Mouse (Mus musculus) activated CD4-positive, CD25-positive, alpha-beta regulatory T cell, adult 4 months (primary cell): ENCODE data around the gene Ldb2. TPM values are rescaled to one million over a fixed set of nuclear protein-coding genes. Genes with fewer than 3 reads are reported as not detected.

Source experiments
- ATAC-seq: one replicate; pipeline ENCODE4 v1.8.0; 2017
- polyA plus RNA-seq, 2 experiments: library from polyadenylated mRNA; unstranded; fragments of 100-300 nt; shearing (Covaris generic); gene quantifications; one replicate each; pipeline ENCODE4 v1.2.1; 2017

The Ldb2 gene
- polyA plus RNA-seq, result not detected

DNA sequence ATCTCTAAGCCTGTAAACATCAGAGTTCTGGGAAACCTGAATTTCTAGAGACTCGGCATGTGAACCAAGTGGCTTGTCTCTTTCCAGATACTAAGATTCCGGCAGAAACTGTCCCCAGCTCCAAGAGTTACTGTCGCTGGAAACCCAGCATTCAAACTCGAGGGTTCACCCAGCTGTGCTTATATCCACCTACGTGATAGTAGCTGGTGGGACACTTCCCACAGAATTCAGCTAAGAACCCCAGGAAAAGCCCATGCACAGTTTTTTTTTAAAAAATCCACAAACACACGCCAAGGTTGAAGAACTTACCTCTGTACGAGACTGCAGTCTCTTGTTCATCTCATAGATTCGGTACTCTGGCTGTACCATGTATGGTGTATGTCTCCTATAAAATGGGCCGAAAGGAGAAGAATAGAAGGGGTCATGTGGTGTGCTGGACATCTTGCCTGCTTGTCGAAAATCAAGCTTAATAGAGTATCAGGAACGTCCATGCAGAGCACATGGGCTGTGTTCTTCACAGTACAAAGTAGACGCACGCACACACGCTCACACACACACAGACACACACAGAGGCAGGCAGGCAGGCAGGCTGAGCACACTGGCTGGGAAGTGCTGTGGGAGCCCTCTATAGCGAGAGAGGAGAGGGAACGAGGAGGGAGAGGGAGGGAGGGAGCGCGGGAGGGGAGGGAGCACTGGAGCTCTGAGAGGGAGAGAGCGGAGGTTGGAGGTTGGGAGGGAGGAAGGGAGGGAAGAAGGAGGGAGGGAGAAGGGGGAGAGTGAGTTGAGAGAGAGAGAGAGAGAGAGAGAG, at the start of gene Ldb2:
Ldb2 (minus strand) TSS at position 628 of the 808 bp plus-strand sequence.
- no peak for ATAC-seq

DNA sequence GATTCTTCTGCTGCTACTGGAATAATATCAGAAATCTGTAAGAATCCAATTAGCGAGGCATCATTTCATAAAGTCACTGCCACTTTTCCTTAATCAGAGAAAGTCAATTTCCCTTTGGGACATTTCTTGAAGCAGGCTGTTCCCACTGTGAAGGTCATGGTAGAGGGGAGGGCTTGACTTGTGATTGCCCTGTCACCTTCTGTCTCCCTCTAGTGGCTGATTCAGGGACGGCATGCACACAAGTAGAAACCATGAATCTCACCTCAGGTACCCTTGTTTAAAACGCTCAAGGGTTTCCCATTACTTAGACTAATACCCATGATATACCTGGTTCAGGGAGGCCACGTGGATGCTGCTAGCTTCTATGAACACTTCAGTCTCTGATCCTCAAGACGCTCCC, 31.8 kb upstream of the Ldb2 start:
- ATAC-seq, result no peak

DNA sequence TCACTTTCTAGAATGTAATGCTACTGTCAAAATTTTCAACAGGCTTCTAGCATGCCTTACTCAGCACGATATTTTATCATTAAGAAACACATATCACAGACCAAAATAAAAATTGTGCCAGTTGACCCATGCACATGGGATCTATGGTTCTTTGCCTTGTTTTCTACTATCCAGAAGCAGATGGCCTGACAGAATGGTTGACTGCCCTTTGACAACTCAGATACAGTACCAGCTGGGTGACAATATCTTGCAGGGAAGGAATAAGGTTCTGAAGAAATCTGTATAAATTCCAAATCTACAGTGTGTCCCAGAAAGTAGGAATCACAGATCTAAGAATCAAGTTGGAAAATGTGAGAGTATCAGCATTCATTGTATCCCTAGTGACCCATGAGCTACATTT, 16.0 kb upstream of the Ldb2 start:
- ATAC-seq, result no peak

DNA sequence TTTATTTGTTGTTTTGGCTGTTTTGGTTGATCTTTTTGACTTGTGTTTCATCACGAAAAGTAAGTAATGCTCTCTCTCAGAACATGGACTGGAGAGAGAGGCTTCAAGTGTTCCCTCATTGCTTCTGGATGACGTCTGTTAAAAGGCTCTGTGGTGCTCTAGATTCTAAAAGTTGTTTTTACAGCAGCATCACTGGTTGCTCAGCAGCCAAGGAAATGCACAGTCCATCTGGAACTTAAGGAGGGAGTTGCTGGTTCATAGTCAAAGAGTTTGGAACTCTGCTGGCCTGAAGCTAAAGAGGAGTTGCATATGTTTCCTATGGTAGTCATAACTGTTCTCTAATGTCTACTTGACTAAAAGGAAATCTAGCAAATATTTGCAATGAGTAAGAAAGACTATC, 6.5 kb upstream of the Ldb2 start:
- ATAC-seq, result no peak

DNA sequence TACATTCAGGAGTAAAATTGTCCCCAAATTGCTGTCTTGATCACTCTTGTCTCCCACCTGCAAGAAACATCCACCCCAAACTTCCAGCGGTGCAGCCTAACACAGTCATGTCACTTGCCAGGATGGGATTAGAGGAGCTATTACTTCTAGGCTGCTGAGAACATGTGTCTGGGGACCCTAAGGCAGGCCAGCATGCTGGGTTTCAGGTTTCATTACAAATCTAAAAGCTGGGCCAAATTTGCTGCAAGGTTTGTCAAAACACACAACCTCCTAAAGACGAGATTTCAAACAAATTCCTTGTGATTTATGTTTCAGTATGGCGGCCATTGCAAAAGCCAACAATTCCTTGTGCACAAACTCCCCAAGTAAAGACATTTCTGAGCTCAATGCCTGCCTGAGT, 1.6 kb upstream of the Ldb2 start:
- ATAC-seq, result no peak

DNA sequence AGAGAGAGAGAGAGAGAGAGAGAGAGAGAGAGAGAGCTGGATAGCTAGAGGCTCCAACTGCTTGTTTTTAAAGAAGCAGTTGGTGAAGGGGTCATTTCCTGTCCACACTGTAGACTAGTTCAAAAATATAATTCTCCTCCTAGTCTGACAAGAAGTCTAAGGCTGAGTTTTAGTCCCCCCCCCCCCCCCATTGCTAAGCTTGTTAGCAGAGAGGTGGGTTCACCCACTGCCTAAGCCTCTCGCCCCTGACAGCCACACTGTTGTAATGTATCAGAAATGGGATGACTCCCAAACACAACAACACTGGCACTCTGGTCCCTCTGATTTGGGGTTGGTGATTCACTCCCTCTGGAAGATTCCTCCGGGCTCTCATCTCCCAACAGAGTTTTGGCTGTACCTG, 381 bp upstream of the Ldb2 start:
- ATAC-seq, result no peak

DNA sequence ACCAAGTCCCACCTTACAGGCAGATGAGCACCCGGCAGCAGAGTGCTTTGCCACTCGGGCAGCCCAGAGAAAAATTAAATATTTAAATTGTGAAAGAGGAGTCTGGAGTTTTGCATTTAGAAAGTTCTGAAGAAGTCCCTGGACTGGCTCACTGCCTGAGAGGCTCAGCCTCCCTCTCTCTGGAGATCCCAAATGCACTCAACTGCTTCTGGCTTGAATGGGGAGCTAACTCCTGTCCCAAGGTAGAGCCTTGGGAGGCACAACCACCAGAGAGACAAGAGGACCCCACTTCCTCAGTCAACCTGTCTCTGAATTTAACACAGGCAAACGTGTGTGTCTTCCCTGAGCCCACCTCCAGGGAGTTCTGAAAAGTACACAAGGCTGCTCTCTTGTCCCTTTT, 987 bp downstream of the Ldb2 start:
- no peak for ATAC-seq

DNA sequence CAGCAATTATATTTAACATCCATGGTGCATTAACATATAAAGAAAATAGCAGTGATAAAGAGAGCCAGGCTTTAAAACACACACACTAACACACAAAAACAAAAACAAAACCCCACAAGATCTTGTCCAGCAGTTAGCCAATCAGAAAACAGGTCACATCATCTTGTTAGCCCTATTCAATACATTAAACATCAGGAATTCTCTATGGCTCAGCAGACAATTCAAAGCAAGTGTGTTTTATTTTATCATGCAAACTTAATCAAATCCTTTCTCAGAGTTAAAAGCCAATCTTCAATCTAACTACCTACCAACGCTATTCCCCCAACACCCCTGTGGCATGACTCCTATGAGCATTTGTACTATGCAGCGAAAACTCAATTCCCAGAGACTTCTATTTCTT, 1.4 kb downstream of the Ldb2 start:
- no peak for ATAC-seq

DNA sequence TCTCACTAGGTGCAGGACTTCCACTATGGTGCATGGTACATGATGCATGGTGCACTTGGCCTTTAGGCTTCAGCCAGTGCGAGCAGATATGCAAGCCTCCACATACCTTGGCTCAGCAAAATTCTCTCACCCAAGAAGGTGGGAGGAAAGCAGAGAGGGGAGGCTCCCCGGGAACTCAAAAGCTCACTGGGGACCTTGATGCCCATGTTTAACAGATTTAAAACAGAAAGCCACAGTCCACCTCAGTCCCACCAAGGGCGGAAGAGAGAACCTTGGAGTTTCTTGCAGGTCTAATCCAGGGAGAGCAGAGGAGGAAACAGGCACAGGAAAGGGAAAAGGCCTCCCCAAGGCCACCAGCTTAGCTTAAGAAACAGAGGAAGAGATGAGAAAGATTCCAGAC, 14.9 kb downstream of the Ldb2 start:
- ATAC-seq, result no peak

DNA sequence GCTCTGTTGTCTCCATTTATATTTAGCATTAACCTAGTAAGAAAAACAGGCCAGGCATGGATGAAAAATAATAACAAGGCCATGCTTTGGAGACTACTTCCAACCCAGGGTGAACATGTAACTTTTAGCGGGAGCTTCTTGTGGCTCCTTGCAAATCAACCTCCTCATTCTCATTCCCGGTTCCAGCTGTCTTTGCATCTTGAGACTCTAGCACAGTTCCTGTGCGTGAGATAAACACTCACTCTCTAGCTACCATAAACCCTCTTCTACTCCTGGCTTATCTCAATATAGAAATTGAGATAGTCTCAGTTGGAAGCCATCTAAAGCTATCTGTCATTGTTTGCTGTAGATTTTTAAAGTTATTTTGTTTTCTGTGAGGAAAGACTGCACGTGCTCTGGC, 20.1 kb downstream of the Ldb2 start:
- no peak for ATAC-seq

DNA sequence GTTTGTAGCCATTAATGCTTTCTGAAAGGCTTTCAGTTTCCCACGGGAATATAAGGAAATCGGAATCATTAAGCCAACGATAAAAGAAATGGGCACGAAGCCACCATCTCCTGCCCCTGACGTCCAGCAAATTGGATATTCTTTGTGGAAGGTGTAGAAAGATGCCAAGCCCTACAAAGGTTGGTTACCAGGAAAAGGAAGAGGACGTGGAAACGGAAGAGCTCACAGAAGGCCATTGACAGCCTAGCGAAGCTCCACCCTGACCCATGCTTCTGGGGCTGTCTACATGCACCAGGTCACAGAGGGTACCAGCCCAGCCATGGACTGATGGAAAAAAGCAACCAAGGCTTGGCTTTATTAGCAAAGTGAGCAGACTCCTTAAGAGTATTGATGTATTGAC, 31.0 kb downstream of the Ldb2 start:
- no peak for ATAC-seq

DNA sequence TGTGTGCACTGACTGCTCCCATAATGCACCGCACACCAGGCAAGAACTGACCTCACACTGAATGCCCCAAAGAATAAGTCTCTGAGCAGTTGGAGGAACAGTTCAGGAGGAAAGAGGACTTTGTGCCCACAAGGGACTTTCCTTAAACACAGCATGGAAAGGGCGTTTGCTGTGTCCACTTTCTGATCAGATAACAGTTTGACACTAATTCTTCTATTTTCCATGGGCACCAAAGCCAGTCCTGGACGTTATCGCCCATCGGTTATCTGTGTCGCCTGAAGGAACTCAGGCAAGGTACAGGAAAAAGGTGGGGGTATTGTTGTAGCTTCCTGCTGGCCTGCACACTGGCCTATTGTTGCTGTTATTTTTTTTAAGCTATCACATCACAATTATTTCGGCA, 34.6 kb downstream of the Ldb2 start:
- ATAC-seq, result no peak

DNA sequence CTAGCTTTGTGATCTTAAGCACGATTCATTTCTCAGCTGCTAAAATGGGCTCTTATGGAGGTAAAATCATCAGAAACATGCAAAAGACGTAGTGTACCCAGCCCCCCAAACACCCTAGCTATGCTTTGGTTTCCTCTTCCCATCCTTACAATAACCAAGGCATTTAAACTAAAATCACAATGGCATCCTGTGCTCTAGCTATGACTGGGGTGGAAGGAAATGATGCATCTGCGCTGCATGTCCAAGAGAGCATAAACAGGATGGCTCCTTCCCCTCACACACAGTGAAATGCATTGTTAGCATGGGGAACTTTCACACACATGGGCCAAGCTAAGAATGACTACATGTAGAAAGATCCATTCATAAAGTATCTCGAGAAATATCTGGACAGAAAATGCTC, 40.3 kb downstream of the Ldb2 start:
- no peak for ATAC-seq

DNA sequence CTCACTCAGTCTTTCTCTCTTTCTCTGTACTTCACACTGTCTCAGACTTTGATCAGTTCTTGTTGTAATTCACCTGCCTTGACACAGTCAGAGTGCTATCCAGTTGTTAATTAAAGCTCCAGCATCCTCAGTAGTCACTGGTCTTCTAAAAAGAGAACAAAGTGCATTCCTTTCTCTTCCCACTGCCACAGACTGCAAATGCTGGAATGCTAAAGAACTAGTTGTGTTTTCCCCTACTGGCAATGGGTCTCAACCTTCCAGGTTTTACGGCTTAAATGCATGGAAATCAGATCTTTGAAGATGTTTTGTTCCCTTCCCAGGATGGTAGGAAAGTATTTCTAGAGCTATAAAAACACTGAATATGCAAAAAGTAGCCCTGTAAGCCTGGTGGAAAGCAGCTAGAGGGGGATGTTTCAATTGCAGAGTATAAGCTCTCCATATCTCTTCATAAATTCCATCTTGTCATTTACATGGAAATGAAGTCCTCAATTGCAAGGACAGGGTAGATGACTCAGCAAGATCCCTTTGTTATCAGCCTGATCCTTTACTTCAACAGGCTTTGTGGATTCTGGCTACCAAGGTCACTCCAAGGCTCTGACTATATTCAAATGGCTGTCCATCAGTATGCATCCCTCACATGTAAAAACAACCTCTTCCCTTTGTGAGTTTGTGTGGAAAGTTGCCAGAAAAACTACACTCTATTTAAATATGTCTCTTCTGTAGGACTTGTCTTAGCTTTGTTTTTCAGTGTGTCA, 45.1 kb downstream of the Ldb2 start:
- no peak for ATAC-seq

DNA sequence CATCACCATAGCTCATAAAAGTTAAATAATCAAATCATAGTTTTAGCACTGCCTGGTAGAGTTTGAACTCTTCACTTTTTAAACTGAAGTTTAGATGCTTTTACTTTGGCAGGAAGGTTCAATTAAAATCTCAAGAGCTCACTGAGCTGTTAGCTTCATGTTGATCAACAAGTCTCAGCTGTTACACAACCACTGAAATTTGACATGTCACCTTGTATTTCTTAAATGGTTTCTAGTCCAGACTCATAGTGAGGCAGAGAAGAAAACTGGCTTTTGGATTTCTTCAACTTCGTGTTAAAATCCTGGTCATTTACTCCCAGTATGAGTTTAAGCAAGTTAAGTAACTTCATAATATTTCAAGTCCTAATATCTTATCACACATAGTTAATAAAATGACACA, 53.8 kb downstream of the Ldb2 start:
- ATAC-seq, result no peak

DNA sequence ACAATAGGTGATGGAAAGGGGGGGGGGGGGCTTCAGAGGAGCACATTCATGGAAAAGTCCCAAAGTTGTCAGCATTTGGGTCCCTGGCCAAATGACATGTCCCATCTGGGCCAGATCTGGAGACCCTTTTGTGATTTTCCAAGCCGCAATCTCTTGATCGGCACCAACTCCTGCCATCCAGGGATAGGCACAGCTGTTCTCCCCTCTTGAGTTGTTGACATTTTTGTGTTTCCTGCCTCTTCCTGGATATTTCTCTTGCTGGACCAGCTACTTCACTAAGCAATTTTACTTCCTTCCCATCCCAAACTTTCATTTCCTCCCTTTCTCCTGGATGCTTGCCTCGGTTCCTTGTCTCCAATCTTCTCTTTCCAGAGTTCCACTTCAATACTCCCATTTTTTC, 63.1 kb downstream of the Ldb2 start:
- no peak for ATAC-seq

DNA sequence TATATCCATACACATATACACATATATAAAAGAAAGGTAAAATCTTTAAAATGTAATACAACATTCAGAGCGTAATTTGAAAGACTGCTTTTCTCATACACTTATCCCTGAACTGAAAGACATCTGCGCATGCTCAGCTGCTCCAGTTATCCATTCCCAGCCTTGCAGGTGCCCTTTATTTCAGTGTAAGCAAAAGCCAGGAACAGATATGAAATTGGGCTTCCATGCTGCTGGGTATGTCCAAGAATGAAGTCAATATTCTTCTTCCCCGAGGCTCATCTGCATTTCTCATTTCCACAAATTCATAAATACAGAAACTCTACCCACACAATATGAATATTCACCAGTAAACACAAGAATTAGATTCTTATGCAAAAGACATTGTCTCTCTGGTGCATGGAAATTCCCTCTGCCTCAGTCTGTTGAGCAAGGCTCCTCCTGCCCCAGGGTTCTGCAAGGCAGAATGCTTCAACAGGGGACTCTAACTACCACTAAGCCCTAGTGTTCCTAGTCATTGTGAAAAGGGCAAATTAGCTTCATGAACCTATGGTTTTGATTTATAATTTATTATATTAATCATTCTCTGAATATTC, 65.3 kb downstream of the Ldb2 start:
- no peak for ATAC-seq

DNA sequence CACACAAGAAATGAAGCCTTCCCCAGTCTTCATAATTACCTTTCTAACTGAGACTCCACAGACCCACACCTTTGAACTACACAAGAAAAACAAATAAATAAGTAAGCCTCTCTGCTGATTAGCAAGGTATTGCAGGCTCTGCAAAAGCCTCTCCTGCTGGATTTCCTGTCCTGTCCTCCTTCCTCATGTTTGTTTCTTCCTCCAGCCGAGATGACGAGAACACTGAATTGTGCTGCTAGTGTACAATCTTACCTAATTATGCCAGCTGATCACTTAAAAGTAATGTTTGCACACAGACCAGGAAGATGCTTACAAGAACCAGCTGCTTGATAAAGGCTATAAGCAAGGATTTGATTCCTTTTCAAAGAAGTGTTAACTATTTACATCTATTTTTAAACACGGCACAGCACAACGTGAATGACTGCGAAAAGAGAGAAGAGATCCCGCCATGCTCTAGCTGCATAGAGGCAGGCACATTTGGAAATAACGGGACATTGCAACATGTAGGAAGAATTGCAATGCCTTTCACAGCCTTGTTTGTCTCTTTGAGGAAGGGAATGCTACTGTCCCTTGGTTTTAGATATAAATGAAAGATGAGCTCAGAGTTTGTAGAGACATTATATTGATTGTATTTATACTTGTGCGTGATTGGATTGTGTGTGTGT, 69.7 kb downstream of the Ldb2 start:
- ATAC-seq, result no peak

DNA sequence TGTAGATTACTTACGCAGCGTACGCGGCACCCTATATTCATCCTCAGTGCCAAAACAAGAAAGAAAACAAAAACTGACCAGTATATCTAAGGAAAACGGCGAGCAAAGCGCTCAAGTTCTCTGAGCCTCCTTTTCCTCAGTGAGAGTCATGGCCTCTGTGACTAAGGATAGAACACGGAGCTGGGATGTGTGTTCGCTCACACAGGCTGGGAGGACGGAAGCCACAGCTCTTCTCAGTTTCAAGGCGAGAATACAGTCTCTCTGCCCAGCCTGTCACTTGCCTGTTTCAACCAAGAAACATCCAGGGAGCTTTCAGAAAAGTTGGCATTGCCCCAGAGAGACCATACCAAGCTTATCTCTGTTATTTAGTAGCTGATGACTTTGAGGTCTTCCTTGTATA, 71.5 kb downstream of the Ldb2 start:
- ATAC-seq, result no peak

DNA sequence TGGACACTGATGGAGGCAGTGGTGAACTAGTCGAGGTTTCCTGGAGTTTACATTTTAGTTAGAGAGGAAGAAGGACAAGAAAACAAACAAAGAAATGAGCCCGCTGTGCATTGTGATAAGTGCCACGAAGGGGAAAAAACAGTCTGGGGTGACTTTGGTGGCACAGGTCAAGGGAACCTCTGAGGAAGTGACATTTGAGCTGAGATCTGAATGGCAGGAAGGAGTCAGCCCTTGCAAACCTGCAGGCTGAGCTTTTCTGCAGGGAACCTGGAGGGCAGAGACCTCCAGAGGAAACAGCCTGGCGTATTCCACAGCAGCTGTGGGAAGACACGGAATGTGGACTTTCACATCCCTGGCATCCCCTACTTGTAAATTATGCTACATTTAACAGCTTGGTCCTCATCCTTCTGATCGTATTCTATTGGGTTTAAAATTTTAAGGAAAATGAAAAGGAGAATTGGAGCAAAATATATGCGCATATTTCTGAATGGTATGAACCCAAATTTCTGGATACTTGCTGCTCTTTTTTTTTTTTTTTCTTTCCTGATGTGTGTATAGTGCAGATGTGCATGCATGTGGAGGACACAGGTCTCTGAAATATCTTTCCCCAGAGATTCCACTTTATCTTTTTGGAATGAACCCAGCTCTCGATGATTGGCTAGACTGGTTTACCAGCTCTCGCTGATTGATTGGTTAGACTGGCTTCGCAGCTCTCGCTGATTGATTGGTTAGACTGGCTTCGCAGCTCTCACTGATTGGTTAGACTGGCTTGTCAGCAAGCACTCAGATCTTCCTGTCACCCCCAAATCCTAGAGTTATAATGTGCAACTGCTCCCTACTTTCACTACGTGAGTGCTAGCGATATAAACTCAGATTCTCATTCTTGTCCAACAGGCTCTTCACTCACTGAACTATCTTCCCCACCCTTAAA, 72.7 kb downstream of the Ldb2 start:
- ATAC-seq, result no peak

DNA sequence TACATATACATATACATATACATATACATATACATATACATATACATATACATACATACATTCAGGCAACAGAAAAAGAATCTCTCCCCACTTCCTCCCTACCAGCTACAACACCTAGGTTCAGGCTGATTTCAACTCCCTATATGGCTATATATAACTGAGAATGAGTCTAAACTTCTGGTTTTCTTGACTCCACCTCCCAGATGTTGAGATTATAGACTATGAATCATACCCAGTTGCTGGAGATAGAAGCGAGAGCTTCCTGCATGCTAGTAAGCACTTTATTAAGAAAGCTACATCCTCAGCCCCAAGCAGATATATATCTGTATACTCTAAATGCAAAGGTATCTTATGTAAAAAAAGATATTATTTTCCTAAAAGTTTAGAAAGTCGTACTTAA, 74.0 kb downstream of the Ldb2 start:
- ATAC-seq, result no peak

DNA sequence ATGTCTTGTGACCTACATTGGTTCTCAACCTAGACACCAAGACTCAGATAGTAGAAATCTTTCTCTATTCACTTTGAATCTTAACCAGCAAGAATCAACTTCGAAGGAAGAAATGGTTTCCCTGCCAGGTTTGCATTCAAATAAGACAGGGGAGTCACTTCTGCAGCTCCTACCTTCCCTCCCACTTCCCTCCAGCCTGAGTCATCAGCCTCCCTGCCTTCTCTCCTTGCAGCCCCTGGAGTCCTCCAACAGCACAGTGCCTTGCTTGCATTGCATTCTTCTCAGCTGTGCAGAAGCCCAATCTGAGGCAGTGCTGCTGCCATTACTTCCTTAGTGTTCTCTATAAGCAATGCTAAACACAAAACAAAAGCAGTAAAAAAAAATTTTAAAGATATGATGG, 79.6 kb downstream of the Ldb2 start:
- ATAC-seq, result no peak
